Mouse (Mus musculus): ENCODE measurements around the gene Foxo3. TPM values are rescaled to one million over a fixed set of nuclear protein-coding genes. Genes with fewer than 3 reads are reported as not detected.

The Foxo3 gene
- polyA plus RNA-seq, 1 experiment from 2014 or later = 9.0 TPM

DNA sequence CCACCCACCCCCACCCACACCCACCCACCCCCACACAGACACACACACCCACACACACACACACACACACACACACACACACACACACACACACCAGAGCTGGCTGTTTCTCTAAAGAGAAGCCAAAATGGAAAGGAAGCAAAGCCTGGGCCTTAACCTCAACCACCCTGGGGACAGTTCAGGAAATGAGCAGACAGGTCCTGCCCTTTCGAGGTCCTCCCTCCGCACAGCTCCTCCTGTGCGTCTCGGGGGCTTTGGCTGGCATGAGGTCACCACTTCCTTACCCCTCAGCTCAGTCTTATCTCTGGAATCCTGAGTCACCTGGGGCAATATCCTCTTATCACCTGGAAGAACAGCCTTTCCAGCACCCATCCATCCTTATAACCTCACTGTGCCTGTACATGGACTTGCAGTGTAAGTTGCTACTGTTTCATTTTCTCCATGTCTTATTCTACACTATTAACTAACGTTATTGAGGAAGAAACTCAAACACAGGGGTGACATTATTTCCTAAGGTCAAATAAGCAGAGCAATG lies 56.1 kb downstream of the Foxo3 start:
- no peak overlapping the region for H3K4me3 ChIP-seq (ENCODE audit: low read depth, low read length)
- H3K27ac ChIP-seq (ENCODE audit: low read depth) = no peak overlapping the region
- TF ChIP-seq CTCF (IDR thresholded peaks at IDR 0.05; ENCODE audit: low read depth) = no peak
- 42% methylated on average over 5 of the region's 5 CpGs for WGBS
- H3K4me2 ChIP-seq = no peak overlapping the region
- ATAC-seq (ENCODE audit: insufficient read depth) (no peak), DNase-seq (no peak)
- H3K36me3 ChIP-seq (ENCODE audit: insufficient read depth) = no peaks in the 10 kb centered on the region
- no peaks in the 10 kb centered on the region for H3K4me1 ChIP-seq (ENCODE audit: insufficient read depth)
- H3K27me3 ChIP-seq (ENCODE audit: insufficient read depth, low read length) = no peaks in the 10 kb centered on the region
- H3K9ac ChIP-seq = no peak overlapping the region; the same call in 1 of the 2 replicates
- no peaks in the 10 kb centered on the region for H3K9me3 ChIP-seq (ENCODE audit: low read depth, low read length)

DNA sequence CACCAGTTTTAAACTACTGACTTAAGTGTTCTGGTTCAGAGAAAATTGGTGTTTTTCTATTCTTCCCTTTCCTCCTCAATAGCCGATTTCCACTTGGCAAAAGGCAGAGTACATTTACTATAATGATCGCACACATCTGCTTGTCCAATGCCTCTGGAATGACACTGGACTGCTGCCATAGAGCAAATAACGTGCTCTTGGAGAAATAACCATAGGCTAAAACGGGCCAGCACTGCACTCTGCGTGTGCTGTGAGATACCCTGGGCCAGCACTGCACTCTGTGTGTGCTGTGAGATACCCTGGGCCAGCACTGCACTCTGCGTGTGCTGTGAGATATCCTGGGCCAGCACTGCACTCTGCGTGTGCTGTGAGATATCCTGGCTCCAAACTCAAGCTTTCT lies 65.1 kb downstream of the Foxo3 start:
- peak; percentile 67 for ATAC-seq (ENCODE audit: insufficient read depth)
- DNase-seq = peak; percentile 84

DNA sequence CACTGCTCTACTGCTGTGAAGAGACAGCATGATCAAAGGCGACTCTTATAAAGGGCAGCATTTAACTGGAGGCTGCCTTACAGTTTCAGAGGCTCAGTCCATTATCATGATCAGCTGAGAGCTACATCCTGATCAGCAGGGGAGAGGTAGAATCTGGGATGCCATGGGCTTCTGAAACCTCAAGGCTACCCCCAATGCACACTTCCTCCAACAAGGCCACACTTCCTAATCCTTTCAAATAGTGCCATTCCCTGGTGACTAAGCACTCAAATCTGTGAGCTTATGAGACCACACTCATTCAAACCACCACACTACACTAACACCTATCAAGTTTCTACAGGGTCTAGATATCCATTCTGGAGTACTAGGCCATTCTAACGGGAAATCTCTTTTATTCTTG lies 65.9 kb downstream of the Foxo3 start:
- no peak for TF ChIP-seq CTCF (IDR thresholded peaks at IDR 0.05; ENCODE audit: low read depth)
- H3K4me1 ChIP-seq (ENCODE audit: insufficient read depth) = 0 out of 2 replicates have a peak, but pooled peaks cover 4% of the 10 kb centered on the region

More for the DNA sequence above, 65.1 kb downstream of the Foxo3 start:
- Histone ChIP-seq H3K4me2 (no peak overlapping the region), H3K36me3 (ENCODE audit: insufficient read depth) (no peaks in the 10 kb centered on the region), H3K27ac (ENCODE audit: low read depth) (peak overlapping the region; percentile 58; the same call in 1 of the 2 replicates), H3K9ac (no peak overlapping the region), H3K4me1 (ENCODE audit: insufficient read depth) (0 out of 2 replicates have a peak, but pooled peaks cover 4% of the 10 kb centered on the region), H3K9me3 (ENCODE audit: low read depth, low read length) (no peaks in the 10 kb centered on the region), H3K4me3 (ENCODE audit: low read depth, low read length) (no peak overlapping the region), H3K27me3 (ENCODE audit: insufficient read depth, low read length) (no peaks in the 10 kb centered on the region)
- WGBS = 54% methylated on average over 7 of the region's 7 CpGs
- no peak for TF ChIP-seq CTCF (IDR thresholded peaks at IDR 0.05; ENCODE audit: low read depth)

DNA sequence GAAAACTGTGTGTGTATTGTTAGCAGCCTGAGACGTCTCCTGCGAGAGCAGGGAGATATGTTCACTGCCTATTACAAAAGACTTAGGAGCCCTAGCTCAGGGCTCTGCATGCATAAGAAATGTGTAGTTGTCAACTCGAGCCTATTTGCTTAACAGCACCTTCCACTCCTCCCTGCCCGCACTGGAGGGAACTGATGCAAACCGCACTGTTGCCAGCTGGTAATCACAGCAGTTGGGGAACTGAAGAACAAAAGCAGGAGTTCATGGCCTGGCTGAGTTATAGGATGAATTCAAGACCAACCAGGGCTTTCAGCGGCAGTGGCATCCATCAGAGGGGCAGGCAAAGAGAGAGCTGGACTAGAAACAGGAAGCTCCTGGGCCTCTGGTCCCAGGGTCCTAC lies 66.7 kb downstream of the Foxo3 start:
- Histone ChIP-seq H3K9me3 (ENCODE audit: low read depth, low read length) (no peaks in the 10 kb centered on the region), H3K36me3 (ENCODE audit: insufficient read depth) (no peaks in the 10 kb centered on the region), H3K4me1 (ENCODE audit: insufficient read depth) (peaks cover 9% of the 10 kb centered on the region; the same call in 1 of the 2 replicates), H3K4me2 (no peak overlapping the region), H3K27ac (ENCODE audit: low read depth) (no peak overlapping the region), H3K27me3 (ENCODE audit: insufficient read depth, low read length) (no peaks in the 10 kb centered on the region), H3K4me3 (ENCODE audit: low read depth, low read length) (no peak overlapping the region), H3K9ac (no peak overlapping the region)
- DNase-seq (no peak), ATAC-seq (ENCODE audit: insufficient read depth) (no peak)
- 61% methylated on average over 6 of the region's 6 CpGs for WGBS
- no peak for TF ChIP-seq CTCF (IDR thresholded peaks at IDR 0.05; ENCODE audit: low read depth)

More for the DNA sequence above, 65.9 kb downstream of the Foxo3 start:
- Histone ChIP-seq H3K4me3 (ENCODE audit: low read depth, low read length) (no peak overlapping the region), H3K4me2 (no peak overlapping the region), H3K9ac (no peak overlapping the region), H3K9me3 (ENCODE audit: low read depth, low read length) (no peaks in the 10 kb centered on the region), H3K36me3 (ENCODE audit: insufficient read depth) (no peaks in the 10 kb centered on the region), H3K27ac (ENCODE audit: low read depth) (no peak overlapping the region), H3K27me3 (ENCODE audit: insufficient read depth, low read length) (no peaks in the 10 kb centered on the region)
- ATAC-seq (ENCODE audit: insufficient read depth) (no peak), DNase-seq (no peak)
- 76% methylated on average over 2 of the region's 2 CpGs for WGBS

DNA sequence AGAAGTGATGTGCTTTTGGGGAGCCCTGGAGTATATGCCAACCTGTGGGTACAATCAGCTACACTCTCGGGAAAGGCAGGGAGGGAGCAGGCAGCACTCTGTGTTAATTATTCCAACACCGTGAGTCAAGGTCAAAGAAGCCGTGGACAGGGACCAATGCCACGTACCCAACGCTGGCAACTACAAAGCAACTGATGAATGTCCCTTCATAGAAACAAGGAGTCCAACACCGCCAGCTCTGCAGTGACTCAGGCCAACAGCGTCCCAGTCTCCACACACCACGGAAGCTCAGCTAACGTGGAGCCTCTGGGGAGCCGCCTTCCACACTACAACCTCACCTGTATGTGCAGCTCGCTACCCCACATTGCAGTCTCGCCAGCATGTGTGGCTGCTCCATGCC lies 68.9 kb downstream of the Foxo3 start:
- DNase-seq = no peak
- H3K4me2 ChIP-seq = no peak overlapping the region
- no peaks in the 10 kb centered on the region for H3K36me3 ChIP-seq (ENCODE audit: insufficient read depth)
- no peaks in the 10 kb centered on the region for H3K27me3 ChIP-seq (ENCODE audit: insufficient read depth, low read length)
- no peaks in the 10 kb centered on the region for H3K9me3 ChIP-seq (ENCODE audit: low read depth, low read length)
- WGBS = 90% methylated on average over 12 of the region's 12 CpGs
- TF ChIP-seq CTCF (IDR thresholded peaks at IDR 0.05; ENCODE audit: low read depth) = no peak
- H3K27ac ChIP-seq (ENCODE audit: low read depth) = no peak overlapping the region
- no peak overlapping the region for H3K9ac ChIP-seq
- ATAC-seq (ENCODE audit: insufficient read depth) = no peak
- peaks cover 16% of the 10 kb centered on the region; the same call in 1 of the 2 replicates for H3K4me1 ChIP-seq (ENCODE audit: insufficient read depth)
- H3K4me3 ChIP-seq (ENCODE audit: low read depth, low read length) = no peak overlapping the region

DNA sequence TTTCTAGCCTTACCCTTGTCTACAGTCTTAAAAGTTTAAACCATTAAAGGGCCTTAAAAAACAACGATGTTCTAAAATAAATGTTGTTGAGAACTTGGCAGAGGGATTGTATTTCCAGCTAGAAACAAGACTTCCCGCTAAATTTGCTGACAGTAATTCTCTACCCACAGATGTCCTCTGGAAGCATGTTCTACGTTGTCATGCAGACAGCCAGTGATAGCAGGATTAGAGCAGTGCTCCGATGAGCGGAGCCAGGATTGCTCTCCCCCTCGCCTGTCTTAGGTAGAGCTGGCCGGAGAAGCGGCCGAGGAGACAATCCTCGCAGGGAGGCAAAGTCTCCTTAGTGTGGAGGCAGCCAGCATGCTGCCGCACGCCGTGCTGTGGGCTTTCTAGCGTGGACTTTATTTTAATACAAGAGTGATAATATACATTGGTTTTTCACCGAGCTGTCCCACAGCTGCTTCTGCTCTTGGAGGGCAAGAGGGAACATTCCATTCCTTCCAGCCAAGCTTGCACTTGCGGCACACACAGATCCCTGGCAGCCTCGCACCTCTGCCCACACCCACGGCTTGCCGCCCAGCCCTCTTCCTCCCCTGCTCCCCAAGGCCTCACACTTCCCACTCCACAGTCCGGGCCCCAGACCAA lies 71.7 kb downstream of the Foxo3 start:
- Histone ChIP-seq H3K9ac (no peak overlapping the region), H3K4me1 (ENCODE audit: insufficient read depth) (peaks cover 12% of the 10 kb centered on the region; the same call in 1 of the 2 replicates), H3K27ac (ENCODE audit: low read depth) (peak overlapping the region; percentile 76), H3K4me3 (ENCODE audit: low read depth, low read length) (no peak overlapping the region), H3K36me3 (ENCODE audit: insufficient read depth) (no peaks in the 10 kb centered on the region), H3K4me2 (0 out of 2 replicates have a peak overlapping the region, but pooled peaks have one; percentile 0), H3K27me3 (ENCODE audit: insufficient read depth, low read length) (no peaks in the 10 kb centered on the region), H3K9me3 (ENCODE audit: low read depth, low read length) (no peaks in the 10 kb centered on the region)
- ATAC-seq (ENCODE audit: insufficient read depth) = peak; percentile 48; the same call in 1 of the 2 replicates
- 44% methylated on average over 20 of the region's 20 CpGs for WGBS
- DNase-seq = peak; percentile 56
- no peak for TF ChIP-seq CTCF (IDR thresholded peaks at IDR 0.05; ENCODE audit: low read depth)

DNA sequence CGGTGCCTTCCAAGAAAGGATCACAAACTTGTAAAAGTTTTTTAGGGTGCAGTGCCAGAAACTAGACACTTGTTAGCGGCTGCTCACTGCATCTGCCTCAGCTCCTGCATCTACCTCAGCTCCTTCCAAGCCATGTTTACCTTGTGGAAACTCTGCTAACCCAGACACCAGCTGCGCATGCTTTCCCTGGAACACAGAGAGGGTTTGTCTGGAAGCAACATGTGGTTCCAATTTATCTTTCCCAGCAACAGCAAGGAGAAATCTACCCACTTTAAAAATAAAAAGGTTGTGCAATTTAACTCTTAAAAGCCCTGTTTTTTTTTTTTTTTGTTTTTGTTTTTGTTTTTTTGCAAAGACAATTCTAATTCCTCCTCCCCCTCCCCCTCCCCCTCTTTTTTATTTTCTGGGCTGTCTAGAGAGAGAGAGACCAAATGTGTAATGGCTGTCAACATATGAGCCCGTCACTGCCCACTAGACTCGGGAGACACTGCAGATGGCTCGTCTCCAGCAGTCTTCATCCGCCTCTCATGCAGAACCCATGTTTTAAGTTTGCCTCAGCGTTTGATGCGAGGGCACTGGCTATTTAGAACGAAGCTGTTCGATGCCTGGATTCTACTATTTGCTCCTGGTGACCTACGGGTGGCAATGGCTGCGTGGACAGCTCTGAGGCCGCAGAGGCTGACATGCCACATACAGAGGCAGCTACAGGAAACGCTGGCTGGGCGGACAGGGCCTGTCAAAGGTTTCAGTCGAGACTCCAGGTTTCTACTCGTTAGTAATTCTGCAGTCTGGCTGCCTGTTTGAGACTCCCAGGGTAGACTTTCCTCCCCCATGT lies 73.0 kb downstream of the Foxo3 start:
- TF ChIP-seq CTCF (IDR thresholded peaks at IDR 0.05; ENCODE audit: low read depth) = no peak
- no peaks in the 10 kb centered on the region for H3K36me3 ChIP-seq (ENCODE audit: insufficient read depth)
- no peak for ATAC-seq (ENCODE audit: insufficient read depth)
- H3K27ac ChIP-seq (ENCODE audit: low read depth) = peak overlapping the region; percentile 76
- no peak overlapping the region for H3K9ac ChIP-seq
- H3K4me1 ChIP-seq (ENCODE audit: insufficient read depth) = peaks cover 12% of the 10 kb centered on the region; the same call in 1 of the 2 replicates
- WGBS = 39% methylated on average over 18 of the region's 18 CpGs
- H3K9me3 ChIP-seq (ENCODE audit: low read depth, low read length) = no peaks in the 10 kb centered on the region
- H3K4me3 ChIP-seq (ENCODE audit: low read depth, low read length) = no peak overlapping the region
- peak overlapping the region; percentile 31; the same call in 1 of the 2 replicates for H3K4me2 ChIP-seq
- no peaks in the 10 kb centered on the region for H3K27me3 ChIP-seq (ENCODE audit: insufficient read depth, low read length)
- peak; percentile 60 for DNase-seq

Data from lung, embryonic 14.5 days (tissue).